Mouse (Mus musculus) liver, embryonic 12.5 days (tissue): ENCODE results near the gene Tgif2. TPM values are rescaled to one million over a fixed set of nuclear protein-coding genes. Genes with fewer than 3 reads are reported as not detected.

Experiments used
- ATAC-seq: fragments of 200-750 bp; cut with Nextera tagmentation; 2 replicates; pipeline ENCODE4 v1.8.0; 2017; ENCODE audit warnings: moderate number of reproducible peaks, mild to moderate bottlenecking, moderate library complexity
- H3K27ac ChIP-seq: fragments of 300-500 bp; sonication (generic); 2 replicates; pipeline ENCODE4 v1.5.1; 2016; ENCODE audit warnings: mild to moderate bottlenecking
- H3K27me3 ChIP-seq: fragments of 300-500 bp; sonication (generic); replicated peaks from 2 replicates; pipeline ENCODE4 v1.6.1; 2016; ENCODE audit warnings: mild to moderate bottlenecking, moderate library complexity
- H3K36me3 ChIP-seq: fragments of 300-500 bp; sonication (generic); 2 replicates; pipeline ENCODE4 v1.6.1; 2016; ENCODE audit warnings: mild to moderate bottlenecking, moderate library complexity
- H3K4me1 ChIP-seq: fragments of 300-500 bp; sonication (generic); 2 replicates; pipeline ENCODE4 v1.6.1; 2016
- H3K4me2 ChIP-seq: fragments of 300-500 bp; sonication (generic); 2 replicates; pipeline ENCODE4 v1.6.1; 2016; ENCODE audit warnings: mild to moderate bottlenecking, moderate library complexity
- H3K4me3 ChIP-seq: fragments of 300-500 bp; sonication (generic); 2 replicates; pipeline ENCODE4 v1.5.1; 2016; ENCODE audit warnings: mild to moderate bottlenecking, moderate library complexity
- H3K9ac ChIP-seq: fragments of 300-500 bp; sonication (generic); 2 replicates; pipeline ENCODE4 v1.6.1; 2016; ENCODE audit warnings: mild to moderate bottlenecking, moderate library complexity
- H3K9me3 ChIP-seq: fragments of 300-500 bp; sonication (generic); replicated peaks from 2 replicates; pipeline ENCODE4 v1.6.1; 2016; ENCODE audit warnings: mild to moderate bottlenecking, moderate library complexity
- WGBS: fragments of 180-500 bp; shearing (Covaris S2); methylation state at CpG from one replicate; pipeline ENCODE4 v1.1.7; 2016; ENCODE audit not compliant: insufficient replicate concordance; 5-methylcytosine and 5-hydroxymethylcytosine counted together
- polyA plus RNA-seq: library from polyadenylated mRNA; unstranded; fragments of >200 nt; fragmentation: Nextera tagmentation; extraction: Ambion mirVana; gene quantifications from 2 replicates; pipeline ENCODE4 v1.2.1, GENCODE M21; 2016

Tgif2 gene
- polyA plus RNA-seq, 1 experiment from 2014 or later, result 16.2 TPM

- Histone ChIP-seq H3K9me3 (no peaks in the 10 kb centered on the region), H3K4me3 (peak overlapping the region; percentile 97), H3K4me1 (peaks cover 51% of the 10 kb centered on the region), H3K9ac (peak overlapping the region; percentile 99), H3K27me3 (no peaks in the 10 kb centered on the region), H3K36me3 (peaks cover 53% of the 10 kb centered on the region), H3K27ac (peak overlapping the region; percentile 96), H3K4me2 (peak overlapping the region; percentile 75)
- under 1% methylated on average over 28 of the region's 28 CpGs for WGBS
- ATAC-seq, result peak; percentile 57
These were observed 23.8 kb downstream of the Tgif2 start for GRCm38 (mm10) chr2:156863487-156864160.

GRCm38 (mm10) chr2:156864481-156864880, 24.7 kb downstream of the Tgif2 start:
- 68% methylated on average over 3 of the region's 3 CpGs for WGBS
- no peak for ATAC-seq
- no peaks in the 10 kb centered on the region for H3K27me3 ChIP-seq

GRCm38 (mm10) chr2:156868994-156869393, 29.2 kb downstream of the Tgif2 start:
- Histone ChIP-seq H3K4me1 (peaks cover 60% of the 10 kb centered on the region), H3K4me3 (no peak overlapping the region), H3K27ac (peak overlapping the region; percentile 39; the same call in 1 of the 2 replicates), H3K9me3 (no peaks in the 10 kb centered on the region), H3K9ac (no peak overlapping the region), H3K27me3 (no peaks in the 10 kb centered on the region), H3K36me3 (peaks cover 97% of the 10 kb centered on the region), H3K4me2 (no peak overlapping the region)
- ATAC-seq, result no peak
- WGBS, result 68% methylated on average over 8 of the region's 8 CpGs

More at GRCm38 (mm10) chr2:156864481-156864880, 24.7 kb downstream of the Tgif2 start:
- peak overlapping the region; percentile 75 for H3K4me2 ChIP-seq
- no peaks in the 10 kb centered on the region for H3K9me3 ChIP-seq
- H3K9ac ChIP-seq, result peak overlapping the region; percentile 99
- peaks cover 59% of the 10 kb centered on the region for H3K4me1 ChIP-seq
- H3K27ac ChIP-seq, result peak overlapping the region; percentile 96
- H3K4me3 ChIP-seq, result peak overlapping the region; percentile 97
- H3K36me3 ChIP-seq, result peaks cover 55% of the 10 kb centered on the region

- Histone ChIP-seq H3K36me3 (peaks cover 100% of the 10 kb centered on the region), H3K4me1 (peaks cover 60% of the 10 kb centered on the region), H3K4me2 (no peak overlapping the region), H3K27ac (no peak overlapping the region), H3K4me3 (no peak overlapping the region), H3K27me3 (no peaks in the 10 kb centered on the region), H3K9ac (no peak overlapping the region), H3K9me3 (no peaks in the 10 kb centered on the region)
- no peak for ATAC-seq
- WGBS, result 87% methylated on average over 7 of the region's 7 CpGs
These were observed 29.7 kb downstream of the Tgif2 start for GRCm38 (mm10) chr2:156869554-156869953.

GRCm38 (mm10) chr2:156870519-156870918, 30.7 kb downstream of the Tgif2 start:
- no peaks in the 10 kb centered on the region for H3K27me3 ChIP-seq
- no peak overlapping the region for H3K4me3 ChIP-seq
- 49% methylated on average over 6 of the region's 6 CpGs for WGBS
- no peak overlapping the region for H3K9ac ChIP-seq
- ATAC-seq, result no peak
- peaks cover 100% of the 10 kb centered on the region for H3K36me3 ChIP-seq
- H3K4me2 ChIP-seq, result no peak overlapping the region
- H3K4me1 ChIP-seq, result peaks cover 54% of the 10 kb centered on the region
- no peaks in the 10 kb centered on the region for H3K9me3 ChIP-seq
- H3K27ac ChIP-seq, result 0 out of 2 replicates have a peak overlapping the region, but pooled peaks have one; percentile 21

GRCm38 (mm10) chr2:156873629-156874028, 33.8 kb downstream of the Tgif2 start:
- 24% methylated on average over 5 of the region's 5 CpGs for WGBS
- H3K9ac ChIP-seq, result peak overlapping the region; percentile 55
- peak; percentile 65 for ATAC-seq

GRCm38 (mm10) chr2:156874047-156874759, 34.4 kb downstream of the Tgif2 start:
- H3K9me3 ChIP-seq, result no peaks in the 10 kb centered on the region
- 0 out of 2 replicates have a peak, but pooled peaks have one; percentile 40 for ATAC-seq
- H3K4me2 ChIP-seq, result peak overlapping the region; percentile 31; the same call in 1 of the 2 replicates
- H3K4me1 ChIP-seq, result peaks cover 52% of the 10 kb centered on the region
- 66% methylated on average over 8 of the region's 8 CpGs for WGBS
- H3K27me3 ChIP-seq, result no peaks in the 10 kb centered on the region
- H3K4me3 ChIP-seq, result no peak overlapping the region
- peak overlapping the region; percentile 55 for H3K9ac ChIP-seq
- H3K27ac ChIP-seq, result peak overlapping the region; percentile 45; the same call in 1 of the 2 replicates
- H3K36me3 ChIP-seq, result peaks cover 67% of the 10 kb centered on the region

More at GRCm38 (mm10) chr2:156873629-156874028, 33.8 kb downstream of the Tgif2 start:
- Histone ChIP-seq H3K36me3 (peaks cover 73% of the 10 kb centered on the region), H3K27me3 (no peaks in the 10 kb centered on the region), H3K4me1 (peaks cover 52% of the 10 kb centered on the region), H3K4me2 (peak overlapping the region; percentile 31; the same call in 1 of the 2 replicates), H3K9me3 (no peaks in the 10 kb centered on the region), H3K27ac (peak overlapping the region; percentile 45; the same call in 1 of the 2 replicates), H3K4me3 (no peak overlapping the region)

GRCm38 (mm10) chr2:156874760-156875510, 35.1 kb downstream of the Tgif2 start:
- peak overlapping the region; percentile 45; the same call in 1 of the 2 replicates for H3K27ac ChIP-seq
- H3K36me3 ChIP-seq, result peaks cover 59% of the 10 kb centered on the region
- H3K9me3 ChIP-seq, result no peaks in the 10 kb centered on the region
- ATAC-seq, result no peak
- H3K4me1 ChIP-seq, result peaks cover 52% of the 10 kb centered on the region
- H3K27me3 ChIP-seq, result no peaks in the 10 kb centered on the region
- no peak overlapping the region for H3K4me2 ChIP-seq
- no peak overlapping the region for H3K9ac ChIP-seq
- H3K4me3 ChIP-seq, result no peak overlapping the region
- 88% methylated on average over 4 of the region's 4 CpGs for WGBS

GRCm38 (mm10) chr2:156877726-156878125, 37.9 kb downstream of the Tgif2 start:
- H3K9ac ChIP-seq, result no peak overlapping the region
- no peaks in the 10 kb centered on the region for H3K9me3 ChIP-seq
- 30% methylated on average over 9 of the region's 9 CpGs for WGBS
- no peak for ATAC-seq
- H3K27ac ChIP-seq, result 0 out of 2 replicates have a peak overlapping the region, but pooled peaks have one; percentile 16
- no peaks in the 10 kb centered on the region for H3K27me3 ChIP-seq
- peaks cover 32% of the 10 kb centered on the region for H3K36me3 ChIP-seq
- H3K4me1 ChIP-seq, result peaks cover 71% of the 10 kb centered on the region
- H3K4me2 ChIP-seq, result no peak overlapping the region
- no peak overlapping the region for H3K4me3 ChIP-seq

- no peak for ATAC-seq
- peaks cover 77% of the 10 kb centered on the region for H3K4me1 ChIP-seq
- H3K4me2 ChIP-seq, result no peak overlapping the region
- H3K4me3 ChIP-seq, result no peak overlapping the region
- H3K9ac ChIP-seq, result 0 out of 2 replicates have a peak overlapping the region, but pooled peaks have one; percentile 27
- H3K36me3 ChIP-seq, result peaks cover 13% of the 10 kb centered on the region
- 71% methylated on average over 3 of the region's 3 CpGs for WGBS
- H3K9me3 ChIP-seq, result no peaks in the 10 kb centered on the region
- no peaks in the 10 kb centered on the region for H3K27me3 ChIP-seq
- peak overlapping the region; percentile 67 for H3K27ac ChIP-seq
These were observed 39.7 kb downstream of the Tgif2 start for GRCm38 (mm10) chr2:156879541-156879940.

GRCm38 (mm10) chr2:156882431-156883001, 42.7 kb downstream of the Tgif2 start:
- peak; percentile 95 for ATAC-seq
- H3K27ac ChIP-seq, result peak overlapping the region; percentile 89
- no peaks in the 10 kb centered on the region for H3K9me3 ChIP-seq
- no peaks in the 10 kb centered on the region for H3K36me3 ChIP-seq
- peak overlapping the region; percentile 69 for H3K4me2 ChIP-seq
- 5% methylated on average over 10 of the region's 10 CpGs for WGBS
- H3K4me3 ChIP-seq, result peak overlapping the region; percentile 31
- peaks cover 100% of the 10 kb centered on the region for H3K4me1 ChIP-seq
- H3K27me3 ChIP-seq, result no peaks in the 10 kb centered on the region
- H3K9ac ChIP-seq, result peak overlapping the region; percentile 58
